34 mouse cellular contexts compared by ENCODE assay signal in the genomic region with DNA sequence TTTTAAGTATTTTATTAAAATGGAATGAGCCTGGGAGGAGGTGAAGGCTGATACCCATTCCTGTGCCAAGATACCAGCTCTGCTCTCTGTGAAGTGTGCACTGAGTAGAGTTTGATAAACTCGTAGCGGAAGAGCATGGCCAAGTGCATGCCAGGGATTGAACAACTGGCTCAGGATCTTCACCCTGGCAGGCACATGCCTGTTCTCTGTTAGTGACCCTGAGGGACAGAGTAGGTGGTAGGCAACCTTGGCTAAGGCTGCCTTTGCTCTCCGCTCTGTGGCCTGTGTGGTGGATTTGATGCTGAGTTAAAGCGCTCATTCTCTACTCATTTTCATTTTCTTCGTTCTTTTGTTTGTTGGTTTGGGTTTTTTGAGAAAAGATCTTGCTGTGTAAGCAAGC. TPM values are rescaled to one million over a fixed set of nuclear protein-coding genes. Genes with fewer than 3 reads are reported as not detected.
"Had no signal": no experiment of that assay in that cellular context is flagged by ENCODE, and none has a peak within 500 bp of the region (broad histone marks: within the 10 kb centered on the region; RNA-seq: fewer than 3 reads in every experiment).

No protein-coding gene starts in this region.

- H3K36me3 ChIP-seq: liver, embryonic 15.5 days had no signal

- H3K9me3 ChIP-seq: heart, embryonic 13.5 days; hindbrain, embryonic 10.5 days; hindbrain, embryonic 12.5 days; intestine, embryonic 15.5 days; limb, embryonic 10.5 days; limb, embryonic 12.5 days; liver, embryonic 13.5 days; liver, embryonic 15.5 days had no signal

- ATAC-seq: forebrain, embryonic 16.5 days; hindbrain, embryonic 16.5 days; inflammation-experienced regulatory T-cells, adult 6 months; intestine, embryonic 15.5 days; intestine, postnatal 0 days; liver, postnatal 0 days had no signal

- H3K4me1 ChIP-seq: hindbrain, embryonic 10.5 days; hindbrain, embryonic 12.5 days; intestine, embryonic 15.5 days; limb, embryonic 10.5 days; limb, embryonic 12.5 days; liver, embryonic 13.5 days; liver, embryonic 15.5 days had no signal

- DNase-seq: gastrocnemius, adult 2 months; gastrocnemius, postnatal 10 days; gastrocnemius, postnatal 25 days; kidney, adult 18-20 months; kidney, adult 8-10 months; kidney, postnatal 10 days; kidney, postnatal 25 days; kidney, postnatal 4 days; liver; liver, embryonic 13.5 days; liver, postnatal 0 days had no signal

- H3K4me3 ChIP-seq: gastrocnemius, adult 2 months; heart, embryonic 13.5 days; hindbrain, embryonic 10.5 days; hindbrain, embryonic 12.5 days; intestine, embryonic 15.5 days; layer of hippocampus, adult 2 months; left cerebral cortex, adult 2 months; limb, embryonic 10.5 days; limb, embryonic 12.5 days; liver, embryonic 13.5 days; liver, embryonic 15.5 days had no signal

- H3K9ac ChIP-seq: heart, embryonic 13.5 days; hindbrain, embryonic 12.5 days; hindbrain, embryonic 14.5 days; intestine, embryonic 15.5 days; limb, embryonic 12.5 days; liver, embryonic 13.5 days; liver, embryonic 15.5 days; liver, postnatal 0 days had no signal

- H3K27ac ChIP-seq: gastrocnemius, adult 2 months; heart, embryonic 13.5 days; hindbrain, embryonic 10.5 days; hindbrain, embryonic 12.5 days; hindbrain, embryonic 14.5 days; intestine, embryonic 15.5 days; layer of hippocampus, adult 2 months; left cerebral cortex, adult 2 months; limb, embryonic 10.5 days; limb, embryonic 12.5 days; liver, embryonic 13.5 days; liver, embryonic 15.5 days had no signal

- H3K4me2 ChIP-seq: heart, embryonic 13.5 days; hindbrain, embryonic 12.5 days; hindbrain, embryonic 14.5 days; intestine, embryonic 15.5 days; limb, embryonic 12.5 days; liver, embryonic 11.5 days; liver, embryonic 13.5 days; liver, embryonic 15.5 days had no signal

- H3K27me3 ChIP-seq: heart, embryonic 13.5 days; hindbrain, embryonic 12.5 days; intestine, embryonic 15.5 days; limb, embryonic 12.5 days; liver, embryonic 13.5 days; liver, embryonic 15.5 days had no signal

RNA-seq across cellular contexts. Expression of a gene that starts 56.5 kb away (rescaled TPM):
- total RNA-seq: gastrocnemius, adult 2 months; gastrocnemius, postnatal 10 days; gastrocnemius, postnatal 25 days; gastrocnemius, postnatal 4 days; granulocyte monocyte progenitor cell, adult 5-6 weeks; layer of hippocampus, adult 2 months; layer of hippocampus, postnatal 10 days; layer of hippocampus, postnatal 25 days; left cerebral cortex, adult 2 months; left cerebral cortex, postnatal 14 days; left cerebral cortex, postnatal 36 days had no signal
- polyA plus RNA-seq: forebrain, embryonic 16.5 days; frontal cortex, adult 2 months; inflammation-experienced regulatory T-cells, adult 6 months; kidney, embryonic 14.5 days; limb, embryonic 10.5 days; limb, embryonic 12.5 days; liver, embryonic 11.5 days; liver, embryonic 13.5 days; liver, embryonic 15.5 days; liver, postnatal 0 days had no signal

RNA-seq across cellular contexts. Expression of a gene that starts 59.8 kb away (rescaled TPM):
- total RNA-seq: granulocyte monocyte progenitor cell, adult 5-6 weeks had no signal
- polyA plus RNA-seq: heart, embryonic 13.5 days; inflammation-experienced regulatory T-cells, adult 6 months; limb, embryonic 10.5 days; limb, embryonic 12.5 days; liver, embryonic 11.5 days; liver, embryonic 13.5 days; liver, embryonic 15.5 days; liver, postnatal 0 days had no signal
